Mouse (Mus musculus) kidney, postnatal 0 days (tissue): ENCODE data around the gene Plk5. TPM values are rescaled to one million over a fixed set of nuclear protein-coding genes. Genes with fewer than 3 reads are reported as not detected.

Experiments used
- ATAC-seq: fragments of 200-750 bp; cut with Nextera tagmentation; replicated peaks from 2 replicates; pipeline ENCODE4 v1.8.0; 2017; ENCODE audit warnings: low read depth, moderate number of reproducible peaks, moderate TSS enrichment, moderate library complexity; ENCODE audit not compliant: low FRiP score
- DNase-seq: peaks from one replicate; pipeline ENCODE4 v3.0.0-alpha.2; 2016; ENCODE audit warnings: low spot score
- H3K27ac ChIP-seq: fragments of 300-500 bp; sonication (generic); 2 replicates; pipeline ENCODE4 v1.5.1; 2014; ENCODE audit warnings: mild to moderate bottlenecking
- H3K27me3 ChIP-seq: fragments of 300-500 bp; sonication (generic); 2 replicates; pipeline ENCODE4 v1.6.1; 2014; ENCODE audit warnings: low read length, mixed read lengths; ENCODE audit not compliant: insufficient read depth
- H3K36me3 ChIP-seq: fragments of 300-500 bp; sonication (generic); 2 replicates; pipeline ENCODE4 v1.6.1; 2014; ENCODE audit warnings: low read length, mixed read lengths; ENCODE audit not compliant: insufficient read depth
- H3K4me1 ChIP-seq: fragments of 300-500 bp; sonication (generic); replicated peaks from 2 replicates; pipeline ENCODE4 v1.6.1; 2014; ENCODE audit warnings: antibody characterized with exemption, low read length, mixed read lengths; ENCODE audit not compliant: insufficient read depth
- H3K4me2 ChIP-seq: fragments of 300-500 bp; sonication (generic); 2 replicates; pipeline ENCODE4 v1.6.1; 2014; ENCODE audit warnings: mild to moderate bottlenecking, low read length, moderate library complexity, mixed read lengths
- H3K4me3 ChIP-seq: fragments of 300-500 bp; sonication (generic); replicated peaks from 2 replicates; pipeline ENCODE4 v1.5.1; 2014; ENCODE audit warnings: low read depth, low read length
- H3K9ac ChIP-seq: fragments of 300-500 bp; sonication (generic); 2 replicates; pipeline ENCODE4 v1.6.1; 2014; ENCODE audit warnings: low read depth, low read length
- H3K9me3 ChIP-seq: fragments of 300-500 bp; sonication (generic); replicated peaks from 2 replicates; pipeline ENCODE4 v1.6.1; 2016; ENCODE audit warnings: low read length, inconsistent platforms, mixed read lengths
- CTCF ChIP-seq: IDR thresholded peaks from 2 replicates; pipeline ENCODE4 v1.5.1; 2016; ENCODE audit warnings: antibody characterized with exemption, low read depth, mild to moderate bottlenecking, moderate library complexity
- WGBS: fragments of 180-500 bp; shearing (Covaris S2); extraction: QIAGEN DNeasy Blood & Tissue Kit; methylation state at CpG from one replicate; pipeline ENCODE4 v1.1.7; 2014; 5-methylcytosine and 5-hydroxymethylcytosine counted together
- polyA plus RNA-seq: library from polyadenylated mRNA; unstranded; fragments of >200 nt; fragmentation: Nextera tagmentation; extraction: Ambion mirVana; gene quantifications from 2 replicates; pipeline ENCODE4 v1.2.1, GENCODE M21; 2015

Gene Plk5
- polyA plus RNA-seq, 1 experiment from 2014 or later, result 0.51 TPM

DNA sequence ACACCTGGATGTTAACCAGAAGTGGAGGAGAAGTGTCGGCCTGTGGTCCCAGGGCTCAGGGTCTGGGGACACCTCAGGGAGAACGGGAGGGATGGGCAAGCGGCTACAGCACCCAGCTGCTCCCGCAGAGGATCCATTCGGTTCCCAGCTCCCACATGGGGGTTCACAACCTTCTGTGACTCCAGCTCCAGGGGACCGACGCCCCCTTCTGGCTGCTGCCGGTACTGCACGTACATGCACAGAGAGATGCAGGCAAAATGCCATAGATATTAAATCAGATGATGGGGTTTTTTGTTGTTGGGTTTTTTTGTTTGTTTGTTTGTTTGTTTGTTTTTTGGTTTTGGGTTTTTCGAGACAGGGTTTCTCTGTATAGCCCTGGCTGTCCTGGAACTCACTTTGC is 21.5 kb downstream of the Plk5 start:
- DNase-seq, result no peak
- H3K4me1 ChIP-seq, result no peaks in the 10 kb centered on the region
- ATAC-seq, result no peak
- peak; percentile 66 for TF ChIP-seq CTCF
- no peak overlapping the region for H3K9ac ChIP-seq
- no peak overlapping the region for H3K4me3 ChIP-seq
- H3K27ac ChIP-seq, result no peak overlapping the region
- H3K27me3 ChIP-seq, result no peaks in the 10 kb centered on the region
- 52% methylated on average over 10 of the region's 10 CpGs for WGBS
- H3K9me3 ChIP-seq, result no peaks in the 10 kb centered on the region
- H3K36me3 ChIP-seq, result peaks cover 16% of the 10 kb centered on the region
- H3K4me2 ChIP-seq, result no peak overlapping the region

DNA sequence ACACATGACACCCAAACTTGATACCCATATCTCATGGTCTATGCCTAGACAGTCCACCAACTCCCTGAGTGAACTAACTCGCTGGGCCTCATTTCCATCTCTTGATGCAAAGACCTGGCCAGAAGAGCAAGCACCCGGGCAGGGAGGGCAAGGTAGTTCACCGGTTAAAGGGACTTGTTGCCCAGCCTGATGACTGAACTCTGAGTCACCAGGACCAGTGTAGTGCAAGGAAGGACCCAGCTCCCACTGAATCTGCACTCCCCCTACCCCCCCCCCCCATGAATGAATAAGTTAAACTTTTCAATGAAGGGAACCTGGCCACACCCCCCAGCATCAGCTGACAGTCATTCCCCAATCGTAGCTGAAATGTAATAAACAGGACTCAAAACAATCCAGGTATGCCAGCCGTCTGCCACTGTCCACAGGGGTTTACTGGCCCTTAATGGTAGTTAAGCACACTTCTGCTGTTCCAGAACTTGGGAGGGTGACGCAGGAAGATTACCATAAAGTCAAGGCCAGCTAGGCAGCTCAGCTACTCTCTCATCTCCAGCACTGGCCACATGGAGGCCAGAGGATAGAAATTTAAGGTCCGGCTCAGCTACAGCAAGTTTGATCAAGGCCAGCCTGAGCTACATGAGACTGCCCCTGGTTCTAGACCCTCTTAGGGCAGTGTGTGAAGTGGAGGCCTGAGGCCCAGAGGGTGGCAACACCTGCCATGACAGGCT is 26.5 kb downstream of the Plk5 start:
- Histone ChIP-seq H3K4me1 (peaks cover 24% of the 10 kb centered on the region), H3K4me3 (no peak overlapping the region), H3K36me3 (peaks cover 16% of the 10 kb centered on the region), H3K9me3 (no peaks in the 10 kb centered on the region), H3K4me2 (no peak overlapping the region), H3K27ac (no peak overlapping the region), H3K9ac (no peak overlapping the region), H3K27me3 (no peaks in the 10 kb centered on the region)
- no peak for TF ChIP-seq CTCF
- WGBS, result 84% methylated on average over 7 of the region's 7 CpGs
- no peak for ATAC-seq
- no peak for DNase-seq

DNA sequence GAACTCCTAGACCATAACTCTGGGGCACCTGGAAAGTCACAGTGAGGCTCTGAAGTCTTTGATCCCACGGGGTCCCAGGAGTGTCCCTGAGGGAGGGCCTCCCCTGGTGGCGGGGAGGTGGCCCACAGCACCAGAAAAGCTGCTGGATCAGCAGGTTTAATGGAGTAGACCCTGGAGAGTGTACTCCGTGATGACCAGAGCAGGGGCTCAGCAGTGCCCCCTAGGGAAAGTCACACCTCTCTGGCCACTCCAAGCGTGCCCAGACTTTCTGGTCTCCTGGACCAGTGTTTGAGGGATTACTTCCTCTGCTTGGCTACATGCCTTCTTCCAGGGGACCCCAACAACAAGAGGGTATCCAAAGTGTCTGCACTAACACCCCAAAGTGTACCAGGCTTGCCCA is 27.2 kb downstream of the Plk5 start:
- H3K27ac ChIP-seq, result no peak overlapping the region
- ATAC-seq (no peak), DNase-seq (no peak)
- peaks cover 26% of the 10 kb centered on the region for H3K4me1 ChIP-seq
- H3K36me3 ChIP-seq, result peaks cover 16% of the 10 kb centered on the region
- WGBS, result 52% methylated on average over 4 of the region's 4 CpGs
- H3K27me3 ChIP-seq, result no peaks in the 10 kb centered on the region
- H3K4me2 ChIP-seq, result no peak overlapping the region
- H3K9ac ChIP-seq, result no peak overlapping the region
- H3K4me3 ChIP-seq, result no peak overlapping the region
- H3K9me3 ChIP-seq, result no peaks in the 10 kb centered on the region
- TF ChIP-seq CTCF, result peak; percentile 51

DNA sequence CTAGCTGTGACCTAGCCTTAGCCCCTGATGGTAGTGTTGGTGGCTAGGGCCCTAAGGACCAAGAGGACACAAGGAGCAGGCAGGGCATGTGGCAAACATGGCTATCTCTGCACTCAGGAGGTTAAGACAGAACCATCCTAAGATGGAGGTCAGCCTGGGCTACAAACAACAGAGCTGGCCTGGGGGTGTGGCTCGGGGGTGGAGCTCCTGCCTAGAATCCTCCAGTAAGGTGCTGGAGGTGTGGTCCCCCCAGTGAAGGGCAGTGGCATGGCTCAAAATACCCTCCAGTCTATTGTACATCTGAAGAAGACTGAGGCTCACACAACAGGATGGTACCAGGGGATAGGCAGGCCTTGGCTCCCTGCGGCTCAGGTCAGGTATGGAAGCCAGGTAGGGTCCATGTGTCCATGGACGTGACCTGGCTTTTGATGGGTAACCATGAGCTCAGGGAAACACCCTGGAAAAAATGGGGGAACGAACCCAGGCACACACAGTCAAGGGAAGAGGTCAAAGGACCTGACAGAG is 27.9 kb downstream of the Plk5 start:
- Histone ChIP-seq H3K27ac (no peak overlapping the region), H3K9ac (no peak overlapping the region), H3K27me3 (no peaks in the 10 kb centered on the region), H3K9me3 (no peaks in the 10 kb centered on the region), H3K36me3 (peaks cover 16% of the 10 kb centered on the region), H3K4me2 (peak overlapping the region; percentile 96), H3K4me3 (no peak overlapping the region), H3K4me1 (peaks cover 27% of the 10 kb centered on the region)
- DNase-seq (no peak), ATAC-seq (no peak)
- 84% methylated on average over 4 of the region's 4 CpGs for WGBS
- no peak for TF ChIP-seq CTCF

DNA sequence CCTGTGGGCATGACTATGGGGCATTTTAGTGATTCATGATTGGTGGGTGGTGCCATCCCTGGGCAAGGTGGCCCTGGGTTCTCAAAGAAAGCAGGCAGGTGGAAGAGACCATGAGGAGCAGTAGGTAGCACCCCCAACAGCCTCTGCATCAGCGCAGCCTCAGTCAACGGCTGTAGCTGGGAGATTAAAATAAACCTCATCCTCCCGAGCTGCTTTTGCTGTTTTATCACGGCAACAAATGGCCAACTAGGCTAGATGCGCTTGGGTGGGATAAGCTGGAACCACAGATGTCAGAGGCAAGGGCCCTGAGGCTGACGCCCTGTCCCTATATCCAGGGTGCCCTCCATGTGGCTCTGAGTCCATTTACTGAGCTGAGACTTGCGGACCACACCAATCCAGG is 28.4 kb downstream of the Plk5 start:
- no peak for TF ChIP-seq CTCF
- Histone ChIP-seq H3K36me3 (peaks cover 16% of the 10 kb centered on the region), H3K27me3 (no peaks in the 10 kb centered on the region), H3K4me2 (peak overlapping the region; percentile 96), H3K27ac (no peak overlapping the region), H3K9me3 (no peaks in the 10 kb centered on the region), H3K4me1 (peaks cover 27% of the 10 kb centered on the region), H3K4me3 (peak overlapping the region; percentile 87), H3K9ac (peak overlapping the region; percentile 93; the same call in 1 of the 2 replicates)
- DNase-seq (no peak), ATAC-seq (no peak)
- WGBS, result 70% methylated on average over 7 of the region's 7 CpGs

DNA sequence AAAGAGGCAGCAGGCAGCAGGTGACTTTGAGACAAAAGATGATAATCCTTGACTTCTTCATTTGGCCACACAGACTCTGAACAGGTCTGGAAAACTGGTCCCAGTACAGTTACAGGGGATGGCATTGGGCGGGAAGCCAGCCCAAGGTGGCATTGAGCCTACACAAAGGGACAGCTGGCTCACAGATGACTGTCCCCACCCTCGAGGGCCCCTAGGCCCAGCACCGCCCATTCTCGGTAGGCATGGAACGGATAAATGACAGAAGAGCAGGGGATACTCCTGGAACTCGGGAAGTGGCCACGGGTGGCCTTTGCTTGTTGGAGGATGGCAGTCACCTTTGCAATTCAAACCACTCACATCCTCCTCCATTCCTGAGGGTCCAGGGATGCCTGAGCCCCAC is 29.1 kb downstream of the Plk5 start:
- Histone ChIP-seq H3K36me3 (peaks cover 16% of the 10 kb centered on the region), H3K4me3 (peak overlapping the region; percentile 87), H3K9ac (peak overlapping the region; percentile 93; the same call in 1 of the 2 replicates), H3K4me1 (peaks cover 27% of the 10 kb centered on the region), H3K27me3 (no peaks in the 10 kb centered on the region), H3K4me2 (peak overlapping the region; percentile 96), H3K27ac (peak overlapping the region; percentile 78; the same call in 1 of the 2 replicates), H3K9me3 (no peaks in the 10 kb centered on the region)
- TF ChIP-seq CTCF, result no peak
- no peak for DNase-seq
- no peak for ATAC-seq
- WGBS, result 16% methylated on average over 7 of the region's 7 CpGs
